9 mouse cellular contexts compared by ENCODE assay signal in the genomic region with DNA sequence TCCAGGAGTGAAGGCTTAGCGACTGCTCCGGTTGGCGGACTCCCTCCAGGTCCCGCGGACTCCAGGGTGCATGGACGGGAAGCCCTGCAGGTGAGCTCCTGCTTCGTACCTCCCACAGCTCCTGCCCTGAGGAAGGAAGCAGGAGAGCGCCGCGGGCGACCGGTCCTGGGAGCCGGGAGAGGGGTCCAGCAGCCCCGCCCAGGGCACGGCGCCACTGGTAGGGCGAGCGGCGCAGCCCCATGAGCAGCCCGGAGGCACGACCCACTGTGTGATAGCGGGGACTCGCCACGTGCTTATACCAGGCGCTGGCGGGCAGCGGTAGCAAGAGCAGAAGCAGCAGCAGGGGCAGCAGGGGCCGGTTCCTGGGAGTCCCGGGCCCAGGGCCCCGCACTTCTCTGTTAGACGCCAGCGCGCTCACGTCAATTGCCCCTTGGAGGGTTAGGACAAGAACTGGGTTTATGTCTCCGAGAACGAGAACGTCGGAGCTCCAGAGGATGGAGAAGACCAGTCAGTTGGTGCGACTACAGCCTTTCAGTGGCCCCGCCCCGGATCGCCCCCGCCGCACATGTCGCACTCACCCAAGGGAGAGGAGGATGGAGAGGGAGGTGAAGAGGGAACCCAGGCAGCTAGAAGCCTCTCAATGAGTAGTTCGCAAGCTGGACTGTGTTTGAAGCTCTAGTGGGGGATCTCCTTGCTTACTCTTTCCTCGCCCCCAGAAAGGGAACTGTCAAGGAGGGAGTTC. TPM values are rescaled to one million over a fixed set of nuclear protein-coding genes. Genes with fewer than 3 reads are reported as not detected.
A peak's percentile ranks its signal among the peaks of the same experiment; 100 is the strongest.
DNase-seq lines count a peak whose midpoint lies in the region; ATAC-seq and TF ChIP-seq lines count a peak whose summit lies in the region.
"Had no signal": no experiment of that assay in that cellular context is flagged by ENCODE, and none has a peak within 500 bp of the region (broad histone marks: within the 10 kb centered on the region; RNA-seq: fewer than 3 reads in every experiment).

Gene Npw, minus strand, starts transcription at position 441 of the 742 bp plus-strand sequence.

- peak within 1 kb of the TSS; percentile 36 for H3K4me3 ChIP-seq in testis, adult 2 months (ENCODE audit: control insufficient read depth, low read depth, low read length)
- H3K4me3 ChIP-seq in forebrain, postnatal 0 days (ENCODE audit: low read depth, low read length) = peak within 1 kb of the TSS; percentile 26
- H3K4me3 ChIP-seq in limb, embryonic 11.5 days (ENCODE audit: low read depth, low read length) = peak within 1 kb of the TSS; percentile 44
- peak within 1 kb of the TSS; percentile 31 for H3K4me3 ChIP-seq in midbrain, embryonic 15.5 days

- no peak for TF ChIP-seq CTCF in testis, adult 2 months (IDR thresholded peaks at IDR 0.05; ENCODE audit: control insufficient read depth, insufficient read depth, insufficient replicate concordance, low read depth, low read length)
- TF ChIP-seq CTCF in forebrain, postnatal 0 days (IDR thresholded peaks at IDR 0.05; ENCODE audit: low read depth) = no peak

- H3K9ac ChIP-seq in forebrain, postnatal 0 days = no peak within 1 kb of the TSS
- peak within 1 kb of the TSS; percentile 62 for H3K9ac ChIP-seq in limb, embryonic 11.5 days (ENCODE audit: low read length)
- peak within 1 kb of the TSS; percentile 19; the same call in 1 of the 2 replicates for H3K9ac ChIP-seq in midbrain, embryonic 15.5 days

- no peak for DNase-seq in testis, postnatal 14 days (ENCODE audit: low spot score)
- no peak for DNase-seq in forebrain, postnatal 0 days
- peak; percentile 54 for DNase-seq in limb, embryonic 11.5 days (ENCODE audit: low spot score)
- DNase-seq in gastrocnemius, postnatal 25 days = no peak
- no peak for DNase-seq in ovary, postnatal 14 days (ENCODE audit: low spot score)
- no peak for DNase-seq in thymus, postnatal 25 days

- no peaks in the 10 kb centered on the region for H3K36me3 ChIP-seq in testis, adult 2 months (ENCODE audit: control insufficient read depth, insufficient read depth, low read length)
- no peaks in the 10 kb centered on the region for H3K36me3 ChIP-seq in forebrain, postnatal 0 days (ENCODE audit: insufficient read depth)
- no peaks in the 10 kb centered on the region for H3K36me3 ChIP-seq in limb, embryonic 11.5 days (ENCODE audit: control insufficient read depth, insufficient read depth, low read length)
- H3K36me3 ChIP-seq in midbrain, embryonic 15.5 days (replicated peaks) = no peaks in the 10 kb centered on the region

- TF ChIP-seq POLR2A in testis, adult 2 months (IDR thresholded peaks at IDR 0.05; ENCODE audit: control insufficient read depth, low read depth, low read length) = no peak

- H3K9me3 ChIP-seq in forebrain, postnatal 0 days (ENCODE audit: low read length) = no peaks in the 10 kb centered on the region
- no peaks in the 10 kb centered on the region for H3K9me3 ChIP-seq in limb, embryonic 11.5 days (ENCODE audit: control insufficient read depth, low read length)
- H3K9me3 ChIP-seq in midbrain, embryonic 15.5 days = no peaks in the 10 kb centered on the region

- no peak within 1 kb of the TSS for H3K27ac ChIP-seq in testis, adult 2 months (ENCODE audit: control insufficient read depth, insufficient read depth, low read depth, low read length)
- no peak within 1 kb of the TSS for H3K27ac ChIP-seq in forebrain, postnatal 0 days (ENCODE audit: low read depth, low read length)
- H3K27ac ChIP-seq in limb, embryonic 11.5 days (replicated peaks; ENCODE audit: low read depth, low read length) = no peak within 1 kb of the TSS
- H3K27ac ChIP-seq in midbrain, embryonic 15.5 days = no peak within 1 kb of the TSS

- peaks cover 17% of the 10 kb centered on the region for H3K4me1 ChIP-seq in testis, adult 2 months (ENCODE audit: control insufficient read depth, insufficient read depth, low read length)
- peaks cover 6% of the 10 kb centered on the region; the same call in 1 of the 2 replicates for H3K4me1 ChIP-seq in forebrain, postnatal 0 days (ENCODE audit: insufficient read depth)
- peaks cover 8% of the 10 kb centered on the region for H3K4me1 ChIP-seq in limb, embryonic 11.5 days (ENCODE audit: control insufficient read depth, insufficient read depth, low read length)
- peaks cover 15% of the 10 kb centered on the region for H3K4me1 ChIP-seq in midbrain, embryonic 15.5 days

- no peaks in the 10 kb centered on the region for H3K27me3 ChIP-seq in testis, adult 2 months (ENCODE audit: control insufficient read depth, insufficient read depth, low read length)
- peaks cover 29% of the 10 kb centered on the region for H3K27me3 ChIP-seq in forebrain, postnatal 0 days (ENCODE audit: insufficient read depth, low read length)
- H3K27me3 ChIP-seq in limb, embryonic 11.5 days (ENCODE audit: control insufficient read depth, insufficient read depth, low read length) = peaks cover 30% of the 10 kb centered on the region
- peaks cover 40% of the 10 kb centered on the region for H3K27me3 ChIP-seq in midbrain, embryonic 15.5 days (replicated peaks)

- WGBS in forebrain, postnatal 0 days = 5% methylated on average over 47 of the region's 47 CpGs
- 1% methylated on average over 47 of the region's 47 CpGs for WGBS in limb, embryonic 11.5 days
- 1% methylated on average over 47 of the region's 47 CpGs for WGBS in midbrain, embryonic 15.5 days

- H3K4me2 ChIP-seq in forebrain, postnatal 0 days (ENCODE audit: low read depth) = peak within 1 kb of the TSS; percentile 46
- H3K4me2 ChIP-seq in limb, embryonic 11.5 days (ENCODE audit: low read depth, severe bottlenecking) = peak within 1 kb of the TSS; percentile 80
- H3K4me2 ChIP-seq in midbrain, embryonic 15.5 days = peak within 1 kb of the TSS; percentile 60

- peak; percentile 51 for ATAC-seq in forebrain, postnatal 0 days
- 0 out of 2 replicates have a peak, but pooled peaks have one; percentile 32 for ATAC-seq in limb, embryonic 11.5 days (ENCODE audit: insufficient number of reproducible peaks, low FRiP score, low TSS enrichment, low read depth)
- no peak; the same call in 1 of the 2 replicates for ATAC-seq in midbrain, embryonic 15.5 days (replicated peaks)

RNA-seq across cellular contexts. Expression of gene Npw, which starts in this region (rescaled TPM):
- 0.19 TPM in 1 of 2 replicates, not detected in the other for polyA plus RNA-seq in testis, adult 2 months (2012; rRNA removed)
- not detected in 2 replicates for total RNA-seq in forebrain, postnatal 0 days (2014; rRNA removed)
- polyA plus RNA-seq in forebrain, postnatal 0 days (2015; fragmentation: Nextera tagmentation; extraction: Ambion mirVana) = 0.64 and 0.96 TPM in 2 replicates
- 0.31 and 0.54 TPM in 2 replicates for polyA plus RNA-seq in limb, embryonic 11.5 days (2014; fragmentation: Nextera tagmentation; extraction: Ambion mirVana)
- polyA plus RNA-seq in midbrain, embryonic 15.5 days (2015; fragmentation: Nextera tagmentation; extraction: Ambion mirVana) = 0.38 and 0.66 TPM in 2 replicates
- not detected for total RNA-seq in gastrocnemius, postnatal 25 days (2021)
- total RNA-seq: adrenal gland, postnatal 36 days had no signal

Comparison
In these comparisons a context has a peak if more than half of its experiments do, and no peak if none do; other contexts are left out.
1. Peak in ATAC-seq, H3K4me3 ChIP-seq and H3K4me2 ChIP-seq in forebrain, postnatal 0 days; RNA of the gene not detected or under 1 TPM.
2. Peak in DNase-seq, ATAC-seq, H3K4me3 ChIP-seq, H3K9ac ChIP-seq and H3K4me2 ChIP-seq in limb, embryonic 11.5 days; RNA of the gene not detected or under 1 TPM.